Mouse (Mus musculus) lung, postnatal 4 days (tissue): ENCODE results near the gene Nfatc2.
A peak's percentile ranks its signal among the peaks of the same experiment; 100 is the strongest.

ENCODE experiments used
- DNase-seq, 2 experiments: peaks; one replicate each; pipeline ENCODE4 v3.0.0; 2021

Nfatc2 gene

GRCm38 (mm10) chr2:168601491-168602386, at the start of gene Nfatc2:
Gene Nfatc2, minus strand, starts transcription at chr2:168601657.
- peak; percentile 87 to 92 for DNase-seq

GRCm38 (mm10) chr2:168648171-168648570, 46.7 kb upstream of the Nfatc2 start:
- no peak for DNase-seq

GRCm38 (mm10) chr2:168644855-168645254, 43.4 kb upstream of the Nfatc2 start:
- DNase-seq: no peak

GRCm38 (mm10) chr2:168643524-168644177, 42.2 kb upstream of the Nfatc2 start:
- no peak for DNase-seq

- no peak for DNase-seq
Measured at GRCm38 (mm10) chr2:168642187-168642586, 40.7 kb upstream of the Nfatc2 start.

- DNase-seq: no peak
Measured at GRCm38 (mm10) chr2:168640460-168640859, 39.0 kb upstream of the Nfatc2 start.

GRCm38 (mm10) chr2:168634881-168635280, 33.4 kb upstream of the Nfatc2 start:
- DNase-seq: no peak

- DNase-seq: peak in 1 of 2 experiments; percentile 52
Measured at GRCm38 (mm10) chr2:168633301-168633816, 31.9 kb upstream of the Nfatc2 start.

GRCm38 (mm10) chr2:168632543-168632942, 31.1 kb upstream of the Nfatc2 start:
- DNase-seq: no peak

- DNase-seq: peak; percentile 72 to 85
Measured at GRCm38 (mm10) chr2:168628787-168629186, 27.3 kb upstream of the Nfatc2 start.

- no peak for DNase-seq
Measured at GRCm38 (mm10) chr2:168627829-168628770, 26.6 kb upstream of the Nfatc2 start.

GRCm38 (mm10) chr2:168626385-168626784, 24.9 kb upstream of the Nfatc2 start:
- DNase-seq: no peak

- no peak for DNase-seq
Measured at GRCm38 (mm10) chr2:168625091-168625490, 23.6 kb upstream of the Nfatc2 start.

- no peak for DNase-seq
Measured at GRCm38 (mm10) chr2:168621111-168621802, 19.8 kb upstream of the Nfatc2 start.

GRCm38 (mm10) chr2:168618205-168618717, 16.8 kb upstream of the Nfatc2 start:
- DNase-seq: no peak

GRCm38 (mm10) chr2:168615160-168615559, 13.7 kb upstream of the Nfatc2 start:
- DNase-seq: no peak

- DNase-seq: peak in 1 of 2 experiments; percentile 30
Measured at GRCm38 (mm10) chr2:168614170-168614872, 12.9 kb upstream of the Nfatc2 start.

GRCm38 (mm10) chr2:168613092-168613880, 11.8 kb upstream of the Nfatc2 start:
- no peak for DNase-seq

- DNase-seq: no peak
Measured at GRCm38 (mm10) chr2:168610941-168611340, 9.5 kb upstream of the Nfatc2 start.

GRCm38 (mm10) chr2:168609653-168610248, 8.3 kb upstream of the Nfatc2 start:
- no peak for DNase-seq
